Mouse (Mus musculus): ENCODE measurements around the gene Gm28230.

DNA sequence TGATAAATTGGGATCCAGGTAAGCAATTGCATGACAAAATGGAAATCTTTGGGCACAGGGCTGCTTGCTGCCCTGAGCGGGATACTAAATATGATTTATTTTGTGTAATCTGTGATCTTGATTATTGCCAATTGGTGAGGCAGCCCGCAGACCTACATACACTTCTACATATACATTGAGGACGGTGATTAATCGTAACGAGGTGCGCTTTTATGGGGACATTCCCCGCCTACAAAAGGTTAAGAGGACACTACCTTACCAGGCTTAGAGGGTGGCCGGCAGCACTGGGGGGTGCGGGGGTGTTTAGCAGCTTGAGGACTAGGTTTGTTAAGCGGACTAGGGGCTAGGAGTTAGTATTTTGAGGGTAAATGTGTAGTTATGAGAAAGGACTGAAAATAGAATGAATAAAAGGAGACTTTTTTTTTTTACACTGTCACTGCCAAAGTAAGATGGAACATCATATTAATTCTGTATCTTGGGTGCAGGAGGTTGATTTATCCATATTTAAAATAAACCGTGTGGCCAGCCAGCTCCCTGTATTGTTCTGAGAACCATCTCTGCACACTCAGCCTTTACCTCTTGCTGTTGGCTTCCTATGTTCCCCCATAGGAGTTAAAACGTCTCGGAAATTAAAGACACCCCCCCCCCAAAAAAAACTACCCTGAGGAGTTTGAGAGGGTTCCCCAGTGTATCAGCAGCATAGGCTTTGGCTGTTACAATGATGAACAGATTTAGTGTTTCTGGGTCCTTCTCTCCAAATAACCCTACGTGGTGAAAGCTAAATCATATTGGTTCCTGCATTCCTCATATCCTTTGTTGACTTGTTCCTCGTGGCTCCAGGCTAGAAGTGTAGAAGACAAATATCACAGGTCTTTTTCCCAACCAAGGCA is 10.4 kb downstream of the Gm28230 start:
- TF ChIP-seq CTCF (IDR thresholded peaks at IDR 0.05; ENCODE audit: low read depth): no peak
- TF ChIP-seq EP300 (IDR thresholded peaks at IDR 0.05; ENCODE audit: low read depth): no peak
